In the genomic region with DNA sequence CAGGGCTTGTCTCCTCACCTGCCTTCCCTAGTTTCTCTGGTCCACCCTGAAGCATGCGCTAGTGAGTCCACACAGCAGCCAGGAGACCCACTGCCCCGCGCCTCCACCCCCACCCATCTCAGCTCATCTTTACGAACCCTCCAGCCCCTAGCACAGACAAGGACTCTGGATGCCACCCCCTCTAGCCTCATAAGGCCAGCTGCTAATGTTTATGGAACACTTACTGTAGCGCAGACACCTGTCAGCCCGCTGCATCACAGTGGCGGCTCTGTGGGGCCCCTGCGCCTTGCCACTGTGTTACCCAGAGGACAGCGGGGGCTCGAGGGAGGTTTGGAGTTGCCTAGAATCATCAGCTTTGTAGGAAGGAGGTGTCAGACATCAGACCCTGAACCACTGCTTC, we compare ENCODE assay signal across 10 mouse cellular contexts. TPM values are rescaled to one million over a fixed set of nuclear protein-coding genes. Genes with fewer than 3 reads are reported as not detected.
DNase-seq lines count a peak whose midpoint lies in the region; ATAC-seq and TF ChIP-seq lines count a peak whose summit lies in the region.
"Had no signal": no experiment of that assay in that cellular context is flagged by ENCODE, and none has a peak within 500 bp of the region (broad histone marks: within the 10 kb centered on the region; RNA-seq: fewer than 3 reads in every experiment).

No protein-coding gene starts in this region.

- TF ChIP-seq CTCF in intestine, postnatal 0 days (IDR thresholded peaks at IDR 0.05; ENCODE audit: low read depth) = no peak

- H3K9ac ChIP-seq in intestine, embryonic 14.5 days (ENCODE audit: low read length) = no peak overlapping the region
- no peak overlapping the region for H3K9ac ChIP-seq in intestine, postnatal 0 days (ENCODE audit: low read depth, low read length)
- H3K9ac ChIP-seq in embryonic facial prominence, embryonic 11.5 days (replicated peaks; ENCODE audit: low read length) = no peak overlapping the region; the same call in 1 of the 2 replicates
- peak overlapping the region; percentile 35; the same call in 1 of the 2 replicates for H3K9ac ChIP-seq in hindbrain, embryonic 13.5 days
- no peak overlapping the region for H3K9ac ChIP-seq in midbrain, embryonic 15.5 days

- H3K4me3 ChIP-seq in intestine, embryonic 14.5 days (ENCODE audit: low read depth, low read length) = no peak overlapping the region
- H3K4me3 ChIP-seq in intestine, postnatal 0 days (ENCODE audit: low read depth, low read length) = no peak overlapping the region
- no peak overlapping the region for H3K4me3 ChIP-seq in embryonic facial prominence, embryonic 11.5 days (ENCODE audit: low read depth, low read length)
- H3K4me3 ChIP-seq in hindbrain, embryonic 13.5 days = no peak overlapping the region
- no peak overlapping the region for H3K4me3 ChIP-seq in midbrain, embryonic 15.5 days

- DNase-seq in intestine, embryonic 14.5 days (ENCODE audit: low spot score) = no peak
- peak; percentile 17 for DNase-seq in embryonic facial prominence, embryonic 11.5 days (ENCODE audit: low spot score)
- no peak for DNase-seq in frontal cortex, postnatal 10 days (ENCODE audit: low spot score in 2 of 2)
- no peak for DNase-seq in kidney, postnatal 25 days
- DNase-seq in testis, postnatal 14 days (ENCODE audit: low spot score) = no peak
- DNase-seq: B cell, adult 2 months; gastrocnemius, postnatal 36 days had no signal

- H3K4me1 ChIP-seq in intestine, embryonic 14.5 days (replicated peaks; ENCODE audit: control insufficient read depth, insufficient read depth, low read length) = peaks cover 10% of the 10 kb centered on the region
- no peaks in the 10 kb centered on the region for H3K4me1 ChIP-seq in intestine, postnatal 0 days (replicated peaks; ENCODE audit: control insufficient read depth, insufficient read depth, low read length)
- peaks cover 11% of the 10 kb centered on the region for H3K4me1 ChIP-seq in embryonic facial prominence, embryonic 11.5 days (ENCODE audit: control insufficient read depth, insufficient read depth, low read length)
- peaks cover 25% of the 10 kb centered on the region for H3K4me1 ChIP-seq in hindbrain, embryonic 13.5 days (replicated peaks)
- H3K4me1 ChIP-seq in midbrain, embryonic 15.5 days = peaks cover 17% of the 10 kb centered on the region

- ATAC-seq in intestine, embryonic 14.5 days (replicated peaks; ENCODE audit: low FRiP score, low TSS enrichment, low read depth) = 0 out of 2 replicates have a peak, but pooled peaks have one; percentile 13
- ATAC-seq in intestine, postnatal 0 days = no peak
- ATAC-seq in embryonic facial prominence, embryonic 11.5 days (replicated peaks; ENCODE audit: insufficient number of reproducible peaks, low FRiP score, low TSS enrichment, low read depth) = peak; percentile 36
- peak; percentile 37; the same call in 1 of the 2 replicates for ATAC-seq in hindbrain, embryonic 13.5 days (ENCODE audit: low FRiP score)
- ATAC-seq in midbrain, embryonic 15.5 days (replicated peaks) = 0 out of 2 replicates have a peak, but pooled peaks have one; percentile 55

- H3K27ac ChIP-seq in intestine, embryonic 14.5 days (ENCODE audit: low read depth) = no peak overlapping the region
- H3K27ac ChIP-seq in intestine, postnatal 0 days (ENCODE audit: low read depth, low read length) = no peak overlapping the region
- H3K27ac ChIP-seq in embryonic facial prominence, embryonic 11.5 days (replicated peaks; ENCODE audit: low read depth, low read length) = no peak overlapping the region; the same call in 1 of the 2 replicates
- peak overlapping the region; percentile 64; the same call in 1 of the 2 replicates for H3K27ac ChIP-seq in hindbrain, embryonic 13.5 days
- H3K27ac ChIP-seq in midbrain, embryonic 15.5 days = 0 out of 2 replicates have a peak overlapping the region, but pooled peaks have one; percentile 38

- no peak overlapping the region for H3K4me2 ChIP-seq in intestine, embryonic 14.5 days (ENCODE audit: low read length)
- H3K4me2 ChIP-seq in intestine, postnatal 0 days (replicated peaks; ENCODE audit: low read depth) = no peak overlapping the region
- no peak overlapping the region for H3K4me2 ChIP-seq in embryonic facial prominence, embryonic 11.5 days (ENCODE audit: low read depth, low read length)
- H3K4me2 ChIP-seq in hindbrain, embryonic 13.5 days = no peak overlapping the region
- no peak overlapping the region for H3K4me2 ChIP-seq in midbrain, embryonic 15.5 days

- no peaks in the 10 kb centered on the region for H3K27me3 ChIP-seq in intestine, embryonic 14.5 days (replicated peaks; ENCODE audit: control insufficient read depth, insufficient read depth, low read length)
- H3K27me3 ChIP-seq in intestine, postnatal 0 days (replicated peaks; ENCODE audit: control insufficient read depth, insufficient read depth, low read length) = peaks cover 3% of the 10 kb centered on the region; the same call in 1 of the 2 replicates
- no peaks in the 10 kb centered on the region for H3K27me3 ChIP-seq in embryonic facial prominence, embryonic 11.5 days (ENCODE audit: control insufficient read depth, insufficient read depth, low read length)
- H3K27me3 ChIP-seq in hindbrain, embryonic 13.5 days = no peaks in the 10 kb centered on the region
- no peaks in the 10 kb centered on the region for H3K27me3 ChIP-seq in midbrain, embryonic 15.5 days (replicated peaks)

- no peaks in the 10 kb centered on the region for H3K36me3 ChIP-seq in intestine, embryonic 14.5 days (ENCODE audit: control insufficient read depth, insufficient read depth, low read length)
- no peaks in the 10 kb centered on the region for H3K36me3 ChIP-seq in intestine, postnatal 0 days (ENCODE audit: control insufficient read depth, insufficient read depth)
- no peaks in the 10 kb centered on the region for H3K36me3 ChIP-seq in embryonic facial prominence, embryonic 11.5 days (replicated peaks; ENCODE audit: control insufficient read depth, insufficient read depth, low read depth, low read length)
- H3K36me3 ChIP-seq in hindbrain, embryonic 13.5 days = no peaks in the 10 kb centered on the region
- no peaks in the 10 kb centered on the region for H3K36me3 ChIP-seq in midbrain, embryonic 15.5 days (replicated peaks)

- 18% methylated on average over 10 of the region's 10 CpGs for WGBS in intestine, embryonic 14.5 days
- WGBS in intestine, postnatal 0 days = 17% methylated on average over 10 of the region's 10 CpGs
- WGBS in embryonic facial prominence, embryonic 11.5 days = 41% methylated on average over 10 of the region's 10 CpGs
- 32% methylated on average over 10 of the region's 10 CpGs for WGBS in hindbrain, embryonic 13.5 days
- 42% methylated on average over 10 of the region's 10 CpGs for WGBS in midbrain, embryonic 15.5 days

- H3K9me3 ChIP-seq in intestine, embryonic 14.5 days (ENCODE audit: control insufficient read depth, low read length) = no peaks in the 10 kb centered on the region
- H3K9me3 ChIP-seq in intestine, postnatal 0 days (ENCODE audit: control insufficient read depth) = no peaks in the 10 kb centered on the region
- no peaks in the 10 kb centered on the region for H3K9me3 ChIP-seq in embryonic facial prominence, embryonic 11.5 days (replicated peaks; ENCODE audit: control insufficient read depth, low read length)
- H3K9me3 ChIP-seq in hindbrain, embryonic 13.5 days = no peaks in the 10 kb centered on the region
- H3K9me3 ChIP-seq in midbrain, embryonic 15.5 days = no peaks in the 10 kb centered on the region

RNA-seq across cellular contexts. Expression of gene Pick1, which starts 26.4 kb away (rescaled TPM):
- polyA plus RNA-seq in intestine, embryonic 14.5 days (2014; fragmentation: Nextera tagmentation; extraction: Ambion mirVana) = 28.3 and 30.1 TPM in 2 replicates
- polyA plus RNA-seq in intestine, postnatal 0 days (2015; fragmentation: Nextera tagmentation; extraction: Ambion mirVana) = 21.9 and 24.6 TPM in 2 replicates
- polyA plus RNA-seq in embryonic facial prominence, embryonic 11.5 days (2014; fragmentation: Nextera tagmentation; extraction: Ambion mirVana) = 17.2 and 18.0 TPM in 2 replicates
- polyA plus RNA-seq in hindbrain, embryonic 13.5 days (2015; fragmentation: Nextera tagmentation; extraction: Ambion mirVana) = 83.8 and 90.6 TPM in 2 replicates
- polyA plus RNA-seq in midbrain, embryonic 15.5 days (2015; fragmentation: Nextera tagmentation; extraction: Ambion mirVana) = 105 and 108 TPM in 2 replicates

RNA-seq across cellular contexts. Expression of gene Gm49486, which starts 26.6 kb away (rescaled TPM):
- 0.30 and 0.58 TPM in 2 replicates for polyA plus RNA-seq in intestine, embryonic 14.5 days (2014; fragmentation: Nextera tagmentation; extraction: Ambion mirVana)
- 0.14 and 0.30 TPM in 2 replicates for polyA plus RNA-seq in intestine, postnatal 0 days (2015; fragmentation: Nextera tagmentation; extraction: Ambion mirVana)
- polyA plus RNA-seq in embryonic facial prominence, embryonic 11.5 days (2014; fragmentation: Nextera tagmentation; extraction: Ambion mirVana) = 0.32 and 0.41 TPM in 2 replicates
- 1.6 and 2.0 TPM in 2 replicates for polyA plus RNA-seq in hindbrain, embryonic 13.5 days (2015; fragmentation: Nextera tagmentation; extraction: Ambion mirVana)
- polyA plus RNA-seq in midbrain, embryonic 15.5 days (2015; fragmentation: Nextera tagmentation; extraction: Ambion mirVana) = 0.78 and 1.6 TPM in 2 replicates

RNA-seq across cellular contexts. Expression of gene Sox10, which starts 37.5 kb away (rescaled TPM):
- 17.2 TPM in 2 replicates for polyA plus RNA-seq in intestine, embryonic 14.5 days (2014; fragmentation: Nextera tagmentation; extraction: Ambion mirVana)
- polyA plus RNA-seq in intestine, postnatal 0 days (2015; fragmentation: Nextera tagmentation; extraction: Ambion mirVana) = 2.8 and 3.5 TPM in 2 replicates
- 11.6 and 12.2 TPM in 2 replicates for polyA plus RNA-seq in embryonic facial prominence, embryonic 11.5 days (2014; fragmentation: Nextera tagmentation; extraction: Ambion mirVana)
- polyA plus RNA-seq in hindbrain, embryonic 13.5 days (2015; fragmentation: Nextera tagmentation; extraction: Ambion mirVana) = 6.6 and 8.1 TPM in 2 replicates
- 2.9 TPM in 2 replicates for polyA plus RNA-seq in midbrain, embryonic 15.5 days (2015; fragmentation: Nextera tagmentation; extraction: Ambion mirVana)

RNA-seq across cellular contexts. Expression of gene Slc16a8, which starts 52.0 kb away (rescaled TPM):
- polyA plus RNA-seq in intestine, embryonic 14.5 days (2014; fragmentation: Nextera tagmentation; extraction: Ambion mirVana) = 0.13 and 0.19 TPM in 2 replicates
- 0.12 TPM in 1 of 2 replicates, not detected in the other for polyA plus RNA-seq in intestine, postnatal 0 days (2015; fragmentation: Nextera tagmentation; extraction: Ambion mirVana)
- 0.28 TPM in 1 of 2 replicates, not detected in the other for polyA plus RNA-seq in embryonic facial prominence, embryonic 11.5 days (2014; fragmentation: Nextera tagmentation; extraction: Ambion mirVana)
- polyA plus RNA-seq in hindbrain, embryonic 13.5 days (2015; fragmentation: Nextera tagmentation; extraction: Ambion mirVana) = 0.54 and 0.86 TPM in 2 replicates
- 0.47 and 0.54 TPM in 2 replicates for polyA plus RNA-seq in midbrain, embryonic 15.5 days (2015; fragmentation: Nextera tagmentation; extraction: Ambion mirVana)

Comparison
In these comparisons a context has a peak if more than half of its experiments do, and no peak if none do; other contexts are left out.
1. H3K27ac ChIP-seq: peak in hindbrain, embryonic 13.5 days (single experiment) and midbrain, embryonic 15.5 days (single experiment); none in intestine, embryonic 14.5 days (single experiment), intestine, postnatal 0 days (single experiment) and embryonic facial prominence, embryonic 11.5 days (single experiment).